Mouse (Mus musculus) erythroblast, adult 5-6 weeks (primary cell): ENCODE measurements around the gene Ccdc27. TPM values are rescaled to one million over a fixed set of nuclear protein-coding genes. Genes with fewer than 3 reads are reported as not detected.

Experiments used
- ATAC-seq: replicated peaks from 2 replicates; pipeline ENCODE4 v1.8.0; 2016; ENCODE audit warnings: moderate number of reproducible peaks, mild to moderate bottlenecking, moderate TSS enrichment, inconsistent platforms; ENCODE audit not compliant: poor library complexity, low FRiP score, severe bottlenecking
- total RNA-seq, 2 experiments: library from RNA; stranded (forward) in 1 of 2; stranded (reverse) in 1 of 2; fragments of 150-400 nt in 1 of 2; fragments of 200-764, 138-1000 nt in 1 of 2; gene quantifications; 2 replicates each; pipeline versions ENCODE4 v1.2.3 to v1.2.4; 2015 to 2017; ENCODE audit warnings: low replicate concordance in 2 of 2

Gene Ccdc27
- total RNA-seq (2015; ENCODE audit: low replicate concordance) (not detected in 2 replicates), total RNA-seq (2017; ENCODE audit: low replicate concordance) (not detected in 2 replicates)

DNA sequence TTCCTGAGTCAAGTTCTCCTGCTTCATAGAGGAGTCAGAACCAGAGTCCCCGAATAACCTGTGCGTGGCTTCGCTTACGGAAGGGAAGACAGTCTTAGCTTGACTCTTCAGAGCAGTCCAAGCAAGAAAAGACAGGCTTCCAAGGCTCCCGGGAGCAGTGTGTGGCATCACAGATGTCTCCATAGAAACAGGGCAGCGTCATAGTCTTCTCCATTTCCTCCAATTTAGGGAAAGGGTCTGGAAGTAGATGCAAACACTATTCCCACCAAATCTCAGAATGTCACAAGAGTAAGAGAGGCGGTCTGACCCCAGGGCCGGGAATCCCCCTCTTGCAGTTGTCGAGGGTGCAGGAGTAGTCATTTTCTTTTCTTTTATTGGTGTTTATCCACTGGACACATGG, at the start of gene Ccdc27:
Ccdc27 (minus strand) TSS at position 101 of the 400 bp plus-strand sequence.
- no peak for ATAC-seq

DNA sequence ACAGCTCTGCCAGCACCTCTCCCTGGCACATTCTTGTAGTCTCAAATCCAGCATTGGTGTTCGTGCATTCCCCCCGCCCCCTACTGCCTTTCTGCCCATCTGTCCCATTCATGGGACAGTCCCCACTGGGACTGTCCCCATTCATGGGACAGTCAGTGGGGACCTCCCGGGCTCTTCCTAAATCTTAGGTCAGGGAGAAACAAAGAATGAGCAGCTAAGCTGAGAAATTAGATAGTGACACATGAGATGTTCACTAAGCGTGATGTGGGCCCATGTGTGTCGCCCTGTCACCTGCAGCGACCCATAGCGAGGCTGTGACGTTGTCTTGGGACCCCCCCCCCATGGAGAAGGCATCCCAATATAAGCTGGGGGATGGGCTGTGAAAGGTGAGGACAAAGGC, 48.9 kb upstream of the Ccdc27 start:
- ATAC-seq, result no peak

DNA sequence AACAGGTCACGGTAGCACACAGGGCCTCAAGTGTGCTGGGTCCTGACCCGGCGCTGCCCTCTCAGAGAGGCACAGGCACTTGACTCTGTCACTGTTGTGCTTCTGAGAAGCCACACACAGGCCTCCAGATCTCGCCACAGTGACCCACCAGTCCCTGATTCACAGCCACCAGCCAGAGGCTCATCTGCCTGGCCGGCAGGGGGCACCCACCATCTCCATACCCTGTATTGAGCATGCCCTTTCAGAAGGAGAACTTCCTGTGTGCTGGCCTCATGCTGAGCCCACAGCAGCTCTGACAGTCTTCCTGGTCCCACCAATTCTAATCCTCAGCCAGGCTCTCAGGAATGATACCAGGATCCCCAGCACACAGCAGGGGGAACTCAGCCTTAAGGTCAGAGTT, 46.7 kb upstream of the Ccdc27 start:
- ATAC-seq, result no peak

DNA sequence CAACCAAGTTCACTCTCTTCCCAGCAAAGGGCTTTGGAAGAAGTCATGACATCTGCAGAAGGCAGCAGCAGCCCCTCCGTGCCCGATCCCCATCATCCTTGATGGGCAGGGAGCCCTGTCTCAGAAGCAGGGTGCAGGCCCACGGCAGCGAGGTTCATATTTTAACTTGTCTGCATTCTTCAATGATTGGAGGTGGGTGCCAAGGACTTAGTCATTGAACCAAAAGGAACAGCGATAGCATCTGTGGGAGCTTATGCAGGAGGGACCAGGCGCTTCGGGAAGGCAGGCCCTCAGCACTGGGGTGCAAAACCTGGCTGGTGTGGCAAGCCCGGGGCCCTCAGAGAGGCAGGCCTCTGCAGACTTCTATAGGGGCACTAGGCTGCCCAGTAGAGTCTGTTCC, 44.0 kb upstream of the Ccdc27 start:
- ATAC-seq, result no peak

DNA sequence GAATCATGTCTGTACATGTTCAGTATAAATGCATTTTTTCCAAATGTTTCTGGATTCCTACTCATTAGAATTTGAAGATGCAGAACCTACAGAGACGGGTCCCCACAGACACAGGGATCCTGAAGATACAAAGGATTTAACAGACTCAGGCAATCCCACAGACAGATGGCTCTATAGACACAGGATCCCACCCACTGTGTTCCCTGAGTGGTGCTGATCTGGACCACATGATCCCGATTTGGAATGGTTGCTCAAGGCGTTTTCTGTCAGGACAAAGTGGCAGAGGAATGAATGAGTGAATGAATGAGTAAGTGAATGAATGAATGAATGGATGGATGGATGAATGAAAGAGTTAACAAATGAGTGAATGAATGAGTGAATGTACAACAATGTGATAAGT, 43.4 kb upstream of the Ccdc27 start:
- ATAC-seq, result no peak

DNA sequence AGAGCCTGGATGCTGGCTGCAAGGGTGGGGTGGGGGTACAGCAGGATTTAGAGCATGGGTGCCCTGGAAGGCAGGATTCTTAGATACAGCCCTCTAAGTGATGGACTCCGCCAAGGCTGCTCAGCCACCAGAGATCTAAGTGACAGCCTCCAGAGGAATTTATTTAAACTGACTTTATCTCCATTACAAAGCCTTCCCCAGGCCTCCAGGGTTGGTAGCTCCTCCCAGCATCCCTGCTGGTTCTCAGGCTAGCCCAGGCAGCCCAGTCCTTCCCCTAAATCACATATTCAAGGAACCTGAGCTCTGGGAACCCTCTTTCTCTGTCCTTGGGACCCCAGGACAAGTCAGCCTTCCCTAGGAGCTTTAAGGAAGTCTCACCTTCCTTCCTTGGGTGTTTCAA, 39.5 kb upstream of the Ccdc27 start:
- ATAC-seq, result no peak

DNA sequence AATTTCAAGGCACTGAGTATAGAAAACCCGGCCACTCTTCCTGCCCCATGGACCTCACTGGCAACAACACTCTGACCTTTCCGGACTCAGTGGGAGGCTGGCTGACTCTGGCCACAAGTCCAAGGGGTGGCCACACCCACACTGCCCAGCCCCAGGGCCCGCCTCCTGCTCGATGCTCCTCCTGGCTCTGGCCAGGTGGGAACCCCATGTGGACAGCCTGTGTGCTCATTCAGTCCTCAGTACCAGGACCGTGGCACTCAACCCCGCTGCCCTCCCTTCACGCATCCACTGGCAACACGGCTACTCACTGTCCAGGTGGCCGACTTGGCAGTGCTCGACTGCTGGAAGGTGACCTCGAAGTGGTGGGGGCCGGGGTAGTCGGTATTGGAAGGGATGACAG, 38.5 kb upstream of the Ccdc27 start:
- ATAC-seq, result no peak

DNA sequence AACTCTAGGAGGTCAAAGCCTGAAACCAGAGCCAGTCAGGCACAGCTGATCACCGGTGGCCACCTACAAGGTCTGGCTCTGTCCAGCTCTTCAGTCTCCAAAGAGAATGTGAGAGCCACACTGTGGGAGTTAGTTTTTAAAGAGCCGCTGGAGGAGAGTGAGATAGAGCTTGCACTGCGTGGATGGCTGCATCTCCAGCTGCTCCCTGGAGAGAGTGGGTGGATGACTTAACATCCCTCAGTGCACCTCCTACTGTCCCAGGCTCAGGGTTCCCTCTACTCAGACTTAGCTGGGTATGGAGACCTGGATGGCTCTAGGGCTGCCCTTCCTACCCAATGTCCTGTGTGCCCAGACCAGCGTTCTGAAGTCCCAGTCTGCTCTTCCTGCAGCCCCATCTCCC, 37.7 kb upstream of the Ccdc27 start:
- no peak for ATAC-seq

DNA sequence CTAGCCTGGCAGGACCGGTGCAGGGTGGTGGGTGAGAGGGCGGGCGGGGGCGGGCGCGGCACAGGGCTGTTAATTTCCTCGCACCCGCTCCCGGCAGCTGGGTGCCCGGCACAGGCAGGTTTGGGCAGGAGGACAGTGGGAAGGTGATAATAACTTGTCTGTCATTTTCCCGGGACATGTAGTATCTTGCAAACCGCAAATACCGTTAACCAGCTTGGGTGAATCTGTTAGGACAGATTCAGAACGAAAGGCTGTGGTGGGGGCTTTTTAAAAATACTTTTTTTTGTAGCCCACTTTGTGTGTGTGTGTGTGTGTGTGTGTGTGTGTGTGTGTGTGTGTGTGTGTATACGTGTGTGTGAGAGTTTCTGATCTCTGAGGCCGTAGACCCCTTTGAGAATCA, 29.5 kb upstream of the Ccdc27 start:
- ATAC-seq, result no peak

DNA sequence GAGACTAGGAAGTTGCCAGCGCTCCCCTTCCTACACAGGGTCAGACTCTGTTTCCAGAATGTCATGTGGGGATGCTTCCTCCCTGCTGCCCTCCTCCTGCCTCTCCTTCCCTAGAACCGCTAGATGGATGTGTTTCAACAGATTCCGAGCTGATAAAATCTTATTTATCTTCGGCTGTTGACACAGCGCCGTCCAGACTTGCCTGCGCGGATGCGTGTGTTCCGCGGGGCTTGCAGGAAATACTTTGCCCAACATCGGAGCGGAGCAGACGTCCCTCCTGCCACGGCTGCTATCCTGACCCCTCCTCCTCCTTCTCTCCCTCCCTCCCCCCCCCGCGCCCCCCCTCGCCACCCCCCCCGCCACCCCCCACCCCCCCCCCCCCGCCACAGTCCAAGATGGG, 29.0 kb upstream of the Ccdc27 start:
- ATAC-seq, result no peak

DNA sequence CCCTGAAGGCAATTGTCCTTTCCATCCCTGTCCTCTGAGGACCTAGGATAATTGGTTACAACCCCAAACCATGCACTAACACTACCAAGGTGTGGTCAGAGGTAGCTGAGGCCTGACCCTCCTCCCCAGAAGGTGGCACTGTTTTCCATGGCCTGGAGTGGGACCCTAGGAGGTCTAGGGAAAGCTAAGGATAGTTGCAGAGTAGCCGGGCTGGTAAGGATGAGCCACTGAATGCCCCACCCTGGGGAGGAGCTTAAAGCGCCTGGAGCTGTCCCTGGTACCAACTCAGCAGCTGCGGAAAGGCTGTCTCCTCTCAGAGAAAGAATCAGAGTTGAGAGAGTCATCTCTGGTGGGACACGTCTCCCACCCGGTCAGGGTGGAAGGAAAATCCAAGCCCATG, 28.4 kb upstream of the Ccdc27 start:
- no peak for ATAC-seq

DNA sequence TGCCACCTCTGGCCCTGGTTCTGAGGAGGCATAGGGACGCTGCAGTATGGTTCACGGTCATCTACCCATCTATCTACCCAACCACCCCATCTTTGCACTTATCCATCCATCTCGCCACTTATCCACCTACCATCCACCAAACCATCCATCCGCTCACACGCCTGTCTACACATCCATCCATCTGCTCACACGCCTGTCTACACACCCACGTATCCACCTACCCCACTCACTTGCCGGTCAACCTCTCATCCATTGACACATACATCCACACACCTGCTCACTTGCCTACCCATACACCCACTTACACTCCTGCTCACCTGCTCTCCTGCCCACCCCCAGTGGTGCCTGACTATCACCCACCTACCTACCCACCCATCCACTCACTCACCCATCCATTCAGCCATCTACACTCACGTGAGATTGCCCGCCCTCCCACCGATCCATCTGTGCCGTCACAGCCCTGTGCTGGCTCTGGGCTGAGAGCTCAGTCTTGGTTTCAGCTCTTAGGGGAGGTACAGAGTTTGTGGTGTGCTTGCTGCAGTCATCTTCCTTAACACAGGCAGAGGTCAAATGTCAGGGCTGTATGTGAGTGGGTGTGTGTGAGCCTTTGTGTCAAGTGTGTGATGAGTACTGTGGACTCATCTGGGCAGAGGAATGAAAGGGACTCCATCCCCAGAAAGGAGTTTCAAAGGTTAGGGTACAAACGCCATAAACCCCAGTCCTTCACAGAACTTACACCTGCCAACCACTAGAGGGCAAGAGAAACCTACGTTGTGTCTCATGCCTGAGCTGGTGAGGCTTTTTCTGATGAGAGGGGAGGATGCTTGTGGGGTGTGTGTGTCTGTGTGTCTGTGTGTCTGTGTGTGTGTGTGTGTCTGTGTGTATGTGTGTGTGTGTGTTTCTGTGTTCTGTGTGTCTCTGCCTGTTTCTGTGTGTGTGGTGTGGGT, 22.6 kb upstream of the Ccdc27 start:
- ATAC-seq, result peak; percentile 75

DNA sequence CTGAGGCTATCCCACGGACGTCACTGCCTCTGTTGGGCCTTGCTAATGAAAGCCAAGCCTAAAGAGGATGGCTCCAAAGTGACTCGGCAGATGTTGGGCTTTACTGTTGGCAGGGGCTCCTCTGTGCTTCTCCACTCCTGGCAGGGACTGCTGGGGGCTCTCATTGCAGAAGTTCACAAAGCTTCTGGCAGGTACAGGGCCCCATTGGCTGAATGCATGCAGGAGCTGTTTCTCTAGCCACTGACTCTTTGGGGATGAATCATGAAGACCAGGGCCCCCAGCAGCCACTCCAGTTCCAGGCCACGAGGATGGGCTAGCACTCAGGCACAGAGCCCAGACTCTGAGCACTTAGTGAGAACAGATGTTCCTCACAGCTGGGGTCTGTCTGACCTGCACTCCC, 15.2 kb upstream of the Ccdc27 start:
- no peak for ATAC-seq

DNA sequence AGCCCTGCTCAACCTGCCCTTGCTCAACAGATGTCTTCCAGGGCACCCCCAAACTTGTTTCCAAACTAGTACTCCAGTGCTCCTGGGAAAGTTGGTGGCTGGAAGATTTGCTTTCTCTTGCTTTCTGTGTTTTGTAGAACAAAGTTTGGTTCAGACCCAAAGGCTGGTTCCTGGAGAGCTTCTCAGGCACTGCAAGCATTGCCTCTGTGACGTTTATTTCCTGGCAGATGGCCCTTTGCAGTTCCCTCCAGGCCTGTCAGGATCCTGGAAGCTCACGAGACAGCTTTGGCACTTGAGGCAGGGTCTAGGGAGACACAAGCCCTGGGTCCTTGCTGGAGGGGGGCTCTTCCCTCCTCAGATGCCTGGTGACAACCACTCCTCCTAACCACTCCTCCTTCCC, 14.2 kb upstream of the Ccdc27 start:
- no peak for ATAC-seq

DNA sequence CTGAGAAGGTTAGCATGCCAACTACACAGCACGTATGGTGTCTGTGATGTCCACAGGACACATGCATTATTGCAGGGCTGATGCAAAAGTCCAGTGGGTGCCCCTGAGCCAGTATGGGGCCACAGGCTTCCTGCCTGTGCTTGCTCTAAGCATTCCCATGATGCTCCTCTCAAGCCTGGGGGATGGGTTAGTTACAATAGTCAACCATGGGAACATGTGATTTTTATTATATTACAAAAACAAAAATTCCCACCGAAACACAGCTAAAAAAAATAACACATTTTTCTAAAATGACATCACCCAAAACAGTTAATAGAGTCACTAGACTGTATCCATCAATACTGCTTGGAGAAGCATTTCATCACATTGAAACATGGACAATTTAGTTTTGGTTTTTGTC, 13.6 kb upstream of the Ccdc27 start:
- ATAC-seq, result no peak

DNA sequence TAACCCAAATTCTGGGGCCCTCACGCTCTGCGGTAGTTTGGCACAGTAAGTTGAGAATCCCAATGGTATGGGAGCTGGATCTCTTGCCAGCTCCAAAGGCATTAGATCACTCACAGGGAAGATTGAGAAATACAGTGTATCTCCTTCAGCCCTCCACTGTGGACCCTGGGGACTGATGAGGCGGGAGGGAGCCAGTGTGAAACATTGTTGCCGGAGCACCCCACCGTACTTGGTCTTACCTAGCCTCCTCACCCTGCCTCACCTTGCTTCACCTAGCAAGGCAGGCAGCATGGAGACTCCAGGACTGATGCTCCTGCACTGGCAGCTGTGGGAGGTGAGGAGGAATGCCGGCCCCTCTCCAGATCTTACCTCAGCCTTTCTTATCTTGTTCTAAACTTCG, 13.0 kb upstream of the Ccdc27 start:
- no peak for ATAC-seq

DNA sequence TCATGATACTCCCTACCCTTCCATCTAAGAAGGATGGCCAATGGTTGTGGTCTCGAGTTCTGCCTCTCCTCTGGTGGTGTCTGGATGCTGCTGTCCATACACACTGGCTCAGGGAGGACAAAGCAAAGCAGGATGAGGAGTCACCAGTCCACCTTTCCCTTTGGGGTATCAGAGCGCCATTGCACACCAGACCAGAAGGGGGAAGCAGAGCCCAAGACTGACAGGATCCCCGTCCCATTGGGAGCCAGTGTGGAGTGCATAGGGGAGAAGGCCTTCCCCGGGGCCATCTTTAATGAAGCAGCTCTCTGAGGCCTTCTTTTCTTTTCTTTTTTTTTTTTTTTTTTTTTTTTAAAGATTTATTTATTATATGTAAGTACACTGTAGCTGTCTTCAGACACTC, 10.6 kb upstream of the Ccdc27 start:
- ATAC-seq, result 0 out of 2 replicates have a peak, but pooled peaks have one; percentile 51

DNA sequence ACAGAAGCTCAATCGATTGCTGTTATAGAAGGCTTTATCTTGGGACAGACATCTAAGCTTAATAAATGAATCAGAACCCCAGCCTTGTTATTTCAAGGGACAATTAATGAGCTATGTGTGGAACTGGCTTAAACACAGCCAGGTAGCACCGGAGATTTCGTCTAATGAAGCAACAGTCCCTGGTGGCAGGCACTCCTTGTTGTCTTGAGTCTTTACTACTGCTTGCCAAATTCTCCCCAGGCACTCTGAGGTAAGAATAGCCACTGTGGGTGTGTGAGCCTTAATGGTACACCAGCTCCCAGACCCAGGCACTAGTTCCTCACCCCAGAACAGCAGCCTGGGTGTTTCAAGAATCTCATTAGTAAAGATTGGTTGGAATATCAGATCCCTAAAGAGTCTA, 8.9 kb upstream of the Ccdc27 start:
- ATAC-seq, result no peak

DNA sequence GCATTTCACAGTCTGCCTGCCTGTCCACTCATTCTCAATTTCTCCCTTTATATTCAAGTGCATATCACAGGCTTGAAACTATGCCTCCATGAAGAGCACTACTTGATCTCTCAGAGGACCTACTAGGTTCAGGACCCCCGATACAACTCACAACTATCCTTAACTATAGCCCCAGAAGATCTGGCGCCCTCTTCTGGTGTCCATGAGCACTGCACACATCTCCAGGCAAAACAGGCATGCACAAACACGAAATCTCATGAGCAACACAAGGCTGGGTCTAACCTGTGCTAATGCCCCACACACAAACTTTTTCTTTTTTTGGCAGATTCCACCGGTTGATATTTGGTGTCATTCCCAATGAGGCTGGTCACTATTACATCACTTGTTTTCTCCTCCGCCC, 3.4 kb upstream of the Ccdc27 start:
- ATAC-seq, result no peak

DNA sequence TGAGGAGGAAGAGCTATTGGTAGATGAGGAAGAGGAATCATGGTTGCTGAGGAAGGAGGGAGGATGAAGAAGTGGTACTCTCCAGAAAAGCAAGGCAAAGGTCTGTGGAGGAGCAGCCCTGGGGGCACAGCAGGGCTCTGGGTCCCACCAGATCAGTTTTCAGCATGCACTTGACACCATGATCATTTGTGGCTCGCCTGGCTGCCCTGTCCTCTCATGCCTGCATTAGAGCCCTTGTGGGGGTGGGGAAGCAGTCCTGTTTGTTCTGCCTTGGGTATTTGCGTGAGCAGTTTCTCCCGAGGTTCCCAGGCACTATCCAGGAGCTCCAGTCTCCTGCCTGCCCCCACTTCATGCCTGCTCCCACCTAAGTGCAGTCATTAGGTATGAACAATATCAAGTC, 5.4 kb downstream of the Ccdc27 start:
- no peak for ATAC-seq

DNA sequence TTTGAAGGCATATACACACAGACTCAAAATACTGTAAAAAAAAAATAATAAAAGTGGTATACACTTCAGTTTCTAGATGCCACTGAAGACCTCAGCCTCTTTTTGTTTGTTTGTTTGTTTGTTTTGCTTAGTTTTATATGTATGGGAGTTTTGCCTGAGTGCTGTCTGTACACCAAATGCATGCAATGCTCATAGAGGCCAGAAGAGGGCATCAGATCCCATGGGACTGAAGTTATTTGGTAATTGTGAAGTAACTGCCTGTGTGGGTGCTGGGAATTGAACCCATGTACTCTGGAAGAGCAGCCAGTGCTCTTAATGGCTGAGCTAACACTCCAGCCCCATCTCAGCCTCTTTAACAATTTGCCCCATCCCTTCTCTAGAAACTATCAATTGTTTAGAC, 13.8 kb downstream of the Ccdc27 start:
- no peak for ATAC-seq

DNA sequence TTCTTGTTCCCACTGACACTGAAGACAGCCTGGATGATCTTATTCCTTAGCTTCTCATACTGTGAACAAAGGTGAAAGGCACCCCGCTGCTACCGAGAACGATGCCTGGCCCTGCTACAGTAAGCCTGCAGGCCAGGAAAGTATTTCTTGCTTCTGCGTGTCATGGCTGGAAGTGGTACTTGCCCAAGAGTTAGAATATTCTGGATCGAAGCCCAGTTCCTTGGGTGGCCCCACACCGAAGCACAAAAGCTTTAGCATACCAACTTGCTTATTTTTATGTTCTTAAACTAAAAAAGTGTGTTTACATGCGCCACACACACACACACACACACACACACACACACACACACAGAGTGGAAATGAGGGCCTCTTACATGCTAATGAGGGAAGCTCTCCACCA, 14.4 kb downstream of the Ccdc27 start:
- no peak for ATAC-seq
